Mouse (Mus musculus): ENCODE data around the gene Rasal2. TPM values are rescaled to one million over a fixed set of nuclear protein-coding genes. Genes with fewer than 3 reads are reported as not detected.

Rasal2 gene
- polyA plus RNA-seq, 1 experiment from 2014 or later = 4.0 TPM

- WGBS = 64% methylated on average over 3 of the region's 3 CpGs
- no peaks in the 10 kb centered on the region for H3K36me3 ChIP-seq (ENCODE audit: control insufficient read depth, insufficient read depth, low read length)
- no peaks in the 10 kb centered on the region for H3K27me3 ChIP-seq (replicated peaks; ENCODE audit: control insufficient read depth, insufficient read depth, low read length)
- no peak for ATAC-seq
- H3K9ac ChIP-seq (ENCODE audit: low read depth, low read length) = no peak overlapping the region
- no peak overlapping the region for H3K4me3 ChIP-seq (ENCODE audit: low read length)
- H3K4me2 ChIP-seq (ENCODE audit: low read depth, low read length) = no peak overlapping the region
- H3K9me3 ChIP-seq (ENCODE audit: control insufficient read depth, low read length) = no peaks in the 10 kb centered on the region
- no peaks in the 10 kb centered on the region for H3K4me1 ChIP-seq (ENCODE audit: control insufficient read depth, insufficient read depth, low read length)
- no peak overlapping the region for H3K27ac ChIP-seq (ENCODE audit: low read length)
Observed at GRCm38 (mm10) chr1:157285366-157285765, 127.0 kb downstream of the Rasal2 start.

DNA sequence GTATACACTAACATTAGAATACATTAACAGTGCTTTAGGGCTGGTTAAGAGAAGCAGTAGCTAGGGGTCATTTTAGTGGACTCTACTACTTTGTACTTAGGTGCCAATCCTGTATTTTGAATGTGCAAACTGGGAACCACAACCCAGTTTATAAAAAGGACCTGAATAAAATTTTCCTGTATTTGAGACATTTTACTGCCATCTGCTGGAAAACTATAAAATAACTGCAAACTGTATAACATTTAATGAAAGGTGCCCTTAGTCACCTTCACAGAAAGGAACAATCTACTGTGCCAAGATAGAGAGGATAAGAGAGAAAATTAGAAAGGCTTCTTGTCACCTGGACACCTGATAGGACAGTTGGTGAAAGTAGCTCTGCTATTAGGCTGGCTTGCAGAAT is 131.6 kb downstream of the Rasal2 start:
- ATAC-seq = no peak
- H3K27ac ChIP-seq (ENCODE audit: low read length) = no peak overlapping the region
- H3K4me1 ChIP-seq (ENCODE audit: control insufficient read depth, insufficient read depth, low read length) = no peaks in the 10 kb centered on the region
- H3K9ac ChIP-seq (ENCODE audit: low read depth, low read length) = no peak overlapping the region
- no peaks in the 10 kb centered on the region for H3K36me3 ChIP-seq (ENCODE audit: control insufficient read depth, insufficient read depth, low read length)
- no peak overlapping the region for H3K4me2 ChIP-seq (ENCODE audit: low read depth, low read length)
- no peaks in the 10 kb centered on the region for H3K9me3 ChIP-seq (ENCODE audit: control insufficient read depth, low read length)
- no peaks in the 10 kb centered on the region for H3K27me3 ChIP-seq (replicated peaks; ENCODE audit: control insufficient read depth, insufficient read depth, low read length)
- H3K4me3 ChIP-seq (ENCODE audit: low read length) = no peak overlapping the region

DNA sequence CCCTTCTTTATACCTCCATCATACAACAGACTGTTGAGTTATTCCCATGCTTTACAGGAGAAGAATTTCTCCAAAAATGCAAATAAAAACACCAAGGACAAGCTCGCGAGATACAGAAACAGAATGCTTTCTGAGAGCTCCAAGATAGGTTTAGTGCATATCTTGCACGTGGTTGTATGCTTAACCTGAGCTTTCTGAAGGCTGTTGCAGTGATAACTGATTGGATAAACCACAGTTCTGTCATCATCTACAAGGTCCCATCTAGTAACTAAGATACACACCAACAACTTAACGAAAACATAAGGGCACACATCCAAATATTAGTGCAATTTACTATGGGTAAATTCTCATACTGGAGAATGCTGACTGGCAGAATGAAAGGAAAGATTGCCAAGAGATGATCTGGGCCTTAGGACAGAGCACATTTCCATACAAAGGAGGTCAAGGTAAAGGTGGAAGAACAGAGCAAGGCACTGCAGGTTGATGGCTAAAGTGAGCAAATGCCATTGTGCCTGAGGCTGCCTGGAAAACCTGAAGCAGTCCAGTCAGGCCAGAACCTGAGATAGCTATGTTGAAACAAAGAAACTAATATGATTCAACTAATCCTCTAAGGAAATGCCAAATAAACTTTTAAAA is 136.6 kb downstream of the Rasal2 start:
- Histone ChIP-seq H3K9me3 (ENCODE audit: control insufficient read depth, low read length) (no peaks in the 10 kb centered on the region), H3K4me1 (ENCODE audit: control insufficient read depth, insufficient read depth, low read length) (no peaks in the 10 kb centered on the region), H3K36me3 (ENCODE audit: control insufficient read depth, insufficient read depth, low read length) (no peaks in the 10 kb centered on the region), H3K4me2 (ENCODE audit: low read depth, low read length) (no peak overlapping the region), H3K9ac (ENCODE audit: low read depth, low read length) (no peak overlapping the region), H3K27me3 (replicated peaks; ENCODE audit: control insufficient read depth, insufficient read depth, low read length) (no peaks in the 10 kb centered on the region), H3K4me3 (ENCODE audit: low read length) (no peak overlapping the region), H3K27ac (ENCODE audit: low read length) (no peak overlapping the region)
- ATAC-seq = no peak
- 81% methylated on average over 4 of the region's 4 CpGs for WGBS

- no peak overlapping the region for H3K4me2 ChIP-seq (ENCODE audit: low read depth, low read length)
- no peak overlapping the region for H3K4me3 ChIP-seq (ENCODE audit: low read length)
- no peak overlapping the region for H3K9ac ChIP-seq (ENCODE audit: low read depth, low read length)
- H3K9me3 ChIP-seq (ENCODE audit: control insufficient read depth, low read length) = no peaks in the 10 kb centered on the region
- no peak for ATAC-seq
- no peaks in the 10 kb centered on the region for H3K27me3 ChIP-seq (replicated peaks; ENCODE audit: control insufficient read depth, insufficient read depth, low read length)
- no peaks in the 10 kb centered on the region for H3K4me1 ChIP-seq (ENCODE audit: control insufficient read depth, insufficient read depth, low read length)
- 87% methylated on average over 3 of the region's 3 CpGs for WGBS
- H3K36me3 ChIP-seq (ENCODE audit: control insufficient read depth, insufficient read depth, low read length) = no peaks in the 10 kb centered on the region
- no peak overlapping the region for H3K27ac ChIP-seq (ENCODE audit: low read length)
Observed at GRCm38 (mm10) chr1:157267894-157268293, 144.5 kb downstream of the Rasal2 start.

DNA sequence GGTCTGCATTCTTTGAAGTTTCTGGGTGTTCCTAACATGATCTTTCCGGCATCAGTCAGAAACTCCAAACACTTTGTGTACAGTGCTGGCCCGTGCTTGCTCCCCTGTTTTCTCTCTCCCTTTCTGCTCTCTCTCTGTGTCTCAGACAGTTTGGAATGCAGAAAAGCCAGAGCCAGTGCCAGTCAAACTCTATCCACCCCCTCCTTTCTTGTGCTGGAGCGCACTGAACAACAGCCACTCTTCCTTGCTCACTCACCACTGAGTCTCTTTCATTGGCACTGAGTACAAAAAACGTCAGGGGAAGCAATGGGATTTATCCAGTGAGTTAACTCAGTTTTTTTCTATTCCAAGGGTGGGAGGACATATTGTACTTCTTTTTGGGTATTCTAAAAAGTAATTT is 155.8 kb downstream of the Rasal2 start:
- Histone ChIP-seq H3K4me2 (ENCODE audit: low read depth, low read length) (no peak overlapping the region), H3K9ac (ENCODE audit: low read depth, low read length) (no peak overlapping the region), H3K4me1 (ENCODE audit: control insufficient read depth, insufficient read depth, low read length) (no peaks in the 10 kb centered on the region), H3K27ac (ENCODE audit: low read length) (no peak overlapping the region), H3K27me3 (replicated peaks; ENCODE audit: control insufficient read depth, insufficient read depth, low read length) (no peaks in the 10 kb centered on the region), H3K4me3 (ENCODE audit: low read length) (no peak overlapping the region), H3K36me3 (ENCODE audit: control insufficient read depth, insufficient read depth, low read length) (no peaks in the 10 kb centered on the region), H3K9me3 (ENCODE audit: control insufficient read depth, low read length) (no peaks in the 10 kb centered on the region)
- WGBS = 25% methylated on average over 4 of the region's 4 CpGs
- no peak for ATAC-seq

DNA sequence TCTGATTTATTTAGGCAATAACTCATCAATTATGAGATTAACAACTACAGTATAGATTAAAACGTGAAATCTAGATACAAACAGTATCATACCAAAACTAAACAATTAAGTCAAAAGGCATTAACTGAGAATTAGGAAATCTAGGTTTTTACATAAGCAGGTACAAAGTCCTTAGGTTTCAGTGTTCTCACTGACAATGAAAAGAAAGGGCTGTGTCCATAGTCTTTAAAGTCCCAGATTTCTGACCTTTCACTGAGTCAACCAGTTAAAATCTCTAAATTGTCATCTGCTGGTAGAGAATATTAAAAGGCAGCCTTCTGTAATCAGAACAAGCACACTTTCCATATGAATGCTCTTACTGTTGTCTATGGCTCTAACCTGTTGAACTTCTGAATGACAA is 156.6 kb downstream of the Rasal2 start:
- Histone ChIP-seq H3K4me3 (ENCODE audit: low read length) (no peak overlapping the region), H3K27ac (ENCODE audit: low read length) (no peak overlapping the region), H3K9ac (ENCODE audit: low read depth, low read length) (no peak overlapping the region), H3K4me1 (ENCODE audit: control insufficient read depth, insufficient read depth, low read length) (no peaks in the 10 kb centered on the region), H3K36me3 (ENCODE audit: control insufficient read depth, insufficient read depth, low read length) (no peaks in the 10 kb centered on the region), H3K4me2 (ENCODE audit: low read depth, low read length) (no peak overlapping the region), H3K9me3 (ENCODE audit: control insufficient read depth, low read length) (no peaks in the 10 kb centered on the region), H3K27me3 (replicated peaks; ENCODE audit: control insufficient read depth, insufficient read depth, low read length) (no peaks in the 10 kb centered on the region)
- ATAC-seq = no peak
- 78% methylated on average over 1 of the region's 1 CpGs for WGBS

- ATAC-seq = peak; percentile 93
- Histone ChIP-seq H3K9me3 (ENCODE audit: control insufficient read depth, low read length) (no peaks in the 10 kb centered on the region), H3K4me1 (ENCODE audit: control insufficient read depth, insufficient read depth, low read length) (no peaks in the 10 kb centered on the region), H3K36me3 (ENCODE audit: control insufficient read depth, insufficient read depth, low read length) (no peaks in the 10 kb centered on the region), H3K27ac (ENCODE audit: low read length) (peak overlapping the region; percentile 0; the same call in 1 of the 2 replicates), H3K27me3 (replicated peaks; ENCODE audit: control insufficient read depth, insufficient read depth, low read length) (no peaks in the 10 kb centered on the region), H3K9ac (ENCODE audit: low read depth, low read length) (no peak overlapping the region), H3K4me2 (ENCODE audit: low read depth, low read length) (peak overlapping the region; percentile 1), H3K4me3 (ENCODE audit: low read length) (no peak overlapping the region)
- WGBS = 42% methylated on average over 9 of the region's 9 CpGs
Observed at GRCm38 (mm10) chr1:157253600-157254490, 158.6 kb downstream of the Rasal2 start.

GRCm38 (mm10) chr1:157248112-157248511 is 164.3 kb downstream of the Rasal2 start:
- Histone ChIP-seq H3K9ac (ENCODE audit: low read depth, low read length) (no peak overlapping the region), H3K4me3 (ENCODE audit: low read length) (no peak overlapping the region), H3K4me2 (ENCODE audit: low read depth, low read length) (no peak overlapping the region), H3K27me3 (replicated peaks; ENCODE audit: control insufficient read depth, insufficient read depth, low read length) (no peaks in the 10 kb centered on the region), H3K4me1 (ENCODE audit: control insufficient read depth, insufficient read depth, low read length) (no peaks in the 10 kb centered on the region), H3K36me3 (ENCODE audit: control insufficient read depth, insufficient read depth, low read length) (no peaks in the 10 kb centered on the region), H3K27ac (ENCODE audit: low read length) (no peak overlapping the region), H3K9me3 (ENCODE audit: control insufficient read depth, low read length) (no peaks in the 10 kb centered on the region)
- ATAC-seq = no peak
- WGBS = 78% methylated on average over 3 of the region's 3 CpGs

- Histone ChIP-seq H3K27ac (ENCODE audit: low read length) (no peak overlapping the region), H3K36me3 (ENCODE audit: control insufficient read depth, insufficient read depth, low read length) (no peaks in the 10 kb centered on the region), H3K9me3 (ENCODE audit: control insufficient read depth, low read length) (no peaks in the 10 kb centered on the region), H3K9ac (ENCODE audit: low read depth, low read length) (no peak overlapping the region), H3K4me1 (ENCODE audit: control insufficient read depth, insufficient read depth, low read length) (no peaks in the 10 kb centered on the region), H3K4me3 (ENCODE audit: low read length) (no peak overlapping the region), H3K27me3 (replicated peaks; ENCODE audit: control insufficient read depth, insufficient read depth, low read length) (no peaks in the 10 kb centered on the region), H3K4me2 (ENCODE audit: low read depth, low read length) (no peak overlapping the region)
- WGBS = 73% methylated on average over 3 of the region's 3 CpGs
- no peak for ATAC-seq
Observed at GRCm38 (mm10) chr1:157247341-157247740, 165.1 kb downstream of the Rasal2 start.

All from intestine, embryonic 16.5 days (tissue).